Mouse (Mus musculus) lung, adult 2 months (tissue): Measurements from ENCODE around the gene Synpr. TPM values are rescaled to one million over a fixed set of nuclear protein-coding genes. Genes with fewer than 3 reads are reported as not detected.

Experiments used
- DNase-seq: peaks from one replicate; pipeline ENCODE4 v3.0.0; 2022
- H3K4me1 ChIP-seq: fragments of 200-500 bp; 2 replicates; pipeline ENCODE4 v1.6.1; 2011; ENCODE audit warnings: low read length; ENCODE audit not compliant: control insufficient read depth, insufficient read depth
- H3K4me3 ChIP-seq: fragments of 200-500 bp; replicated peaks from 2 replicates; pipeline ENCODE3; 2011; ENCODE audit warnings: low read depth, mild to moderate bottlenecking, control low read depth, low read length; ENCODE audit errors: extremely low read depth
- CTCF ChIP-seq: fragments of 200-500 bp; IDR thresholded peaks from 2 replicates; pipeline ENCODE4 v1.5.1; 2011; ENCODE audit warnings: mild to moderate bottlenecking, low read length, control low read depth; ENCODE audit not compliant: insufficient read depth
- POLR2A ChIP-seq: fragments of 200-500 bp; IDR thresholded peaks from 2 replicates; pipeline ENCODE4 v1.6.1; 2011; ENCODE audit warnings: low read depth, mild to moderate bottlenecking, control low read depth, low read length, borderline replicate concordance; ENCODE audit errors: extremely low read depth
- WGBS: fragments of 180-500 bp; shearing (Covaris S2); methylation state at CpG from one replicate; pipeline ENCODE4 v1.1.7; 2018; 5-methylcytosine and 5-hydroxymethylcytosine counted together
- polyA plus RNA-seq: library from polyadenylated mRNA; depleted of rRNA; stranded (reverse); fragments of >200 nt; gene quantifications from 2 replicates; pipeline ENCODE4 v1.2.3, GENCODE M21; 2012

The Synpr gene
- polyA plus RNA-seq, 1 experiment = not detected

DNA sequence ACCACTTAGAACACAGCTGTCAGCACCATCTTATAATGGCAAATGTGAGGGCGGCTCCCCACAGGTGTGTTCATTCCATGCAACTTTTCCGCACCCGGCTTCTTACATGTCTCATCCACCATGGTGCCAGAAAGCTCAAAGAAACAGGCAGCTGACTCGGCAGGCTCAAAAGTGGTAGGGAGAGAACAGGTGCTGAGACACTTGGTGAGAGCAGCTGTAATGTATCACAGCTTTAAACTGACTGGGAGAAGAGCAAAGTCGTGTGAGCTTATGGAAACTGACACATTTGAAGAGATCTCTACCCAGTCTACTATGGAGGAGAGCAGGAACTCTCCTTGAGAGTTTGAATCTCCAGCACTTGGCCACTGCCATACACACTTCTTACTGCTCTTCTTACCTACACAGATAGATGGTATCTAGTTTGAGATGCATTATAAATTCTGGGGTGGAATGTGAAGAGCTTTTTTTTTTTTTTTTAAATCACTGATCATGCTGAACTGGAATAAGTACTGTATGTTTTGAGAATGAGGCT lies 234.1 kb downstream of the Synpr start:
- no peak overlapping the region for H3K4me3 ChIP-seq
- H3K4me1 ChIP-seq = no peaks in the 10 kb centered on the region
- no peak for DNase-seq
- TF ChIP-seq POLR2A (no peak), CTCF (no peak)
- WGBS = 83% methylated on average over 5 of the region's 5 CpGs

DNA sequence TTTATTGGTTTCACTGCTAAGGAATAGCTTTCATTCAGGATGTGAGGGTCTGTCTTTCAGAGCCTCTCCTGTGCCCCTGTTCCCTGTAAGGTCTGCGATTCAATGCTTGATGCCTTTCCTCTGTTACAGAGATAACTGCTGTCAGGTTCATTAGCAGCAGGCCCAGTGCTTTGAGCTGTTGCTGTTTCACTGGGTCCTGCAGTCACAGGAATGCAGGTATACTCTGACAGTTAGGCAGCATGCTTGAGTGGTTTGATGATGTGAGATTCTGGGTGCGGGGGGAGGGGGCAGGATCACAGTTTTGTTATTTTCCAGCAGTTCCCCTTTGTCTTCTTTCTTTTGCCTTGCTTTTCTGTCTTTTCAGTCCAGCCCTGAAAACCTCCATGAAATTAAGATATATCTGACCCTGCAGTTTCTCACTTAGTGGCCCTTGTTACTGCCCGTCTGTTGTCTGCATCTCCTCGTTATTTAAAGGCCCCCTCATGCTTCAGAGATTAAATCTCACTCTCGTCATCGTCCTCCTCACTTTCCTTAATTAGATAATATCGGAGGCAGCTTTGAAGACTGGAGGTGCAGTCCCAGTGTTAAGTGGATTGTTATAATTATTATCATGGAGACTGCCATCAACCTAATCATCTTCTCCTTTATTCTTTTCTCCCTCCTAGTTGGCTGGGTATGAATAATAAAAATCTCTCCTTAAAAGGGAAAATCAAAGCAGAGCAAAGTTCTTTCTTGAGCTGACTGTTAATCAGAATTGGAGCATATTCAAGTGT lies 234.8 kb downstream of the Synpr start:
- H3K4me3 ChIP-seq = no peak overlapping the region
- TF ChIP-seq POLR2A (no peak), CTCF (no peak)
- no peak for DNase-seq
- WGBS = 71% methylated on average over 7 of the region's 7 CpGs
- no peaks in the 10 kb centered on the region for H3K4me1 ChIP-seq

DNA sequence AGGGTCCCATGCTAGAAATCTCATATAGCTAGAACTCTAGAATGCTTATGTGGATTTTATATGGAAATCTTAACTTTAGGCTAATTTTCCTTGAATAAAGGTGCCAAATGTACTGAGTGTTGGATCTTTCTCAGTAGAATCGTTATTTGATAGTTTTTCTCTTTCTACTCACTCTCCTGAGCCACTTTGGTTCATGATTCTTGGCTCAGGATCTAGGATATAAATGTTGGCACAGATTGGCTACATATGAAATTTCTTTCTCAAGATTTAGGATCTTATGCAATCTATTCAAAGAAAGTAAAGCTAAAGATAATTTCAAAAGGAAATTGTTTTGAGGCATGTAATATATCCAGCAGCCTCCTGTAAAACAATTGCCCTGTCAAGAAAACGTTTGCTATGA lies 263.2 kb downstream of the Synpr start:
- WGBS = 20% methylated on average over 2 of the region's 2 CpGs
- Histone ChIP-seq H3K4me1 (no peaks in the 10 kb centered on the region), H3K4me3 (no peak overlapping the region)
- DNase-seq = no peak
- TF ChIP-seq CTCF = no peak
- TF ChIP-seq POLR2A = no peak

DNA sequence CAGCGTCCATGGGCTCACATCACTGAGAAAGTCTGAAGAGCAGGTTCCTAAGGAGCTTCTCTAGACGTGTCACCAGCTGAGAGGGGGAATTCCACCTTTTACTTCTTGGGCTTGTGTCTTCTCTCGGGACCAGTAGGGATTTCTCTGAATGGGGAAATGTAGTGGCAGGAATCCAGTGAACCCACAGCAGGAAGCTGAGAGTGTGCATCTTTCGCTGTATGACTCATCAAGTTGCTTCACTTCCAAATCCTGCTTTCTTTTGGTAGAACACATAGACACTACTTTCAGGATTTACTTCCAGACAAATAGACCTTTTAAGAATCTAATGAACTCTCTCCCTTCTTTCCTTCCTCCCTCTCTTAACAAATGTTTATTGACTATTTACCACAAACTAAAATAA lies 266.6 kb downstream of the Synpr start:
- WGBS = 59% methylated on average over 4 of the region's 4 CpGs
- no peaks in the 10 kb centered on the region for H3K4me1 ChIP-seq
- no peak for TF ChIP-seq CTCF
- DNase-seq = no peak
- no peak overlapping the region for H3K4me3 ChIP-seq

DNA sequence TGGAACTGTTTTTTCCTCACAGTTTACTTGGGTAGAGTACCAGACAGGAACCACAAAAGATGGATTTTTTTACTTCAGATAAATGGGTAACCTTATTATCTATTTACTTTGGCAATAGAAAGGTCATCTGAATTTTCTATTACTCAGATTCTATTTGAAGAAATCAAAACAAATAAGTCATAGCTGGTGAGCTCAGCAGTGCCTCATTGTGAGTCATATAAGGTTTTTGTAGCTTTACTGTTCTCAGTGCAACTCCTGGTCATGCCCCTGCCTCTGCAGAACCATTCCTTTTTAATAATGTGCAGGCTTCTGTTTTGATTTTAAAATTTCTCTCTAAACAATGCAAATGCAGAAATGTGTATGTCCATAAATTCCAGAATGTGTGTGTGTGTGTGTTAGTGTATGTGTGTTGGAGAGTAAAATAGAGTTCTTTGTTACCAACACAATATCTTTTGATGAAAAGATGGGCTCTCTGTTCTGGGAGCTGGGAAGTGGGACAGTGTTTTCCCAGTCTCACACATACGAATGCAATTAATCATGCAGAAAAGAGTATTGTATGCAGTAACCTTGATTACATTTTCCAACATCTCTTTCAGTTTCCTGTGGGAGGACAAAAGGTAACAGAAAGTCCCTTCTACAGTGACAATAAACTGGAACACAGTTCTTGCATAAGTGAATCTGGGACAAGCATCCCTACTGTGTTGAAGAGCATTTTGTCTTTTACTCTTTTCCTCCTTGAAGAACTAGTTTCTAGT lies 269.2 kb downstream of the Synpr start:
- H3K4me3 ChIP-seq = no peak overlapping the region
- 73% methylated on average over 1 of the region's 1 CpGs for WGBS
- TF ChIP-seq CTCF (no peak), POLR2A (no peak)
- H3K4me1 ChIP-seq = no peaks in the 10 kb centered on the region
- DNase-seq = no peak

DNA sequence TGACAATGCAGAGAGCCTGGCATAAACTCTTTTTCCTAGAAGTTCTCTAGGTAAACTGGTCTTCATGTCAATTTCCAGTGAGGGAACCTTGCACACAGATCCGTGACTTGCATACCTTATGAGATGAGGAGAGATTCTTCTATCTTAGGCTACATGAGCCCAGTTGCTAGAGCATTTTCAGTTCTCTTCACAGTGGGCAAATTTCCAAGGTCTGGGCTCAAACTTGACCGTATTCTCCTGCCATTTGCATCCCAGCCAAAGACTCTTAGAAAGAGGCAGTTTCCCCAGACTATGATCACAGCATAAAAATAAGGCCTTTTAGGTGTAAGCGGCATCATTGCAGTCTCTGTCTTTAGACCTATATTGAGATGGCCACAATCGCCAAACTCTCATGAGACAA lies 270.1 kb downstream of the Synpr start:
- Histone ChIP-seq H3K4me1 (no peaks in the 10 kb centered on the region), H3K4me3 (no peak overlapping the region)
- TF ChIP-seq CTCF = no peak
- no peak for TF ChIP-seq POLR2A
- WGBS = 74% methylated on average over 4 of the region's 4 CpGs
- DNase-seq = no peak

DNA sequence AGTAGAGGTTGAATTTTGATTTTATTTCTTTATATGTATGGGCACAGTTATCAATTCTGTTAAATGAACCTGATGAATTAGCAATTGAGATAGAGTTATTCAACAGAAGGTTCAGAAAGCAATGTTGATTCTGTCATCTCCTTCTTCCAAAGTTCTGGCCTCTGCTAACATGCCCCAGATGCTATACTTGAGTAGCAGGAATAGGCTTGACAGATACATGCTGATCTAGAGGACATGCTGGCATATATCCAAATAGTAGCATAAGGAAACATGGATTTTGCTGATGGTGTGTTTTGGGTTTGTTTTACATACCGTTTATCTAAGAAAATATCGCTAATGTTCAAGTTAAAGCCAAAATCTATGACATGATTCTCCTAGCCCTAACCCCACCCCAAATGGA lies 273.5 kb downstream of the Synpr start:
- TF ChIP-seq CTCF = no peak
- no peak for TF ChIP-seq POLR2A
- Histone ChIP-seq H3K4me1 (no peaks in the 10 kb centered on the region), H3K4me3 (no peak overlapping the region)
- no peak for DNase-seq
- 71% methylated on average over 2 of the region's 2 CpGs for WGBS

DNA sequence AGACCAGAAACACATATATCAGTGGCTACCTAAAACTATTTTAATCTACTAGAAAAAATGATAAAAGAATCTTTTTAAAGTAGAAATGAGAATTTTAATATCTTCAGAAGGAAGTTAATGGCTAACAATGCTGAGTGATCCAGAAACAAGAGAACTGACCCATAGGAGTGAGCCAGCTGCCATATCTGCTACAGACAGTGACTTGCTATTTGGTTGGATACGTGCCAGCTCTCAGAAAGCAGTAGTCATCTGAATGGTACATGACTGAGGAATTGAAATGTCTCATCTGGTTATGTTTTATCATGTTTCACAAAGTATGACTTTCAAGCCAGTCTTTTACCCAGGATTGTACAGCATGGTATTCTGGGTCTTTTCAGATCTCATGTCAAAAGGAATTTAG lies 282.7 kb downstream of the Synpr start:
- TF ChIP-seq CTCF (no peak), POLR2A (no peak)
- DNase-seq = no peak
- H3K4me1 ChIP-seq = no peaks in the 10 kb centered on the region
- 62% methylated on average over 1 of the region's 1 CpGs for WGBS
- H3K4me3 ChIP-seq = no peak overlapping the region

DNA sequence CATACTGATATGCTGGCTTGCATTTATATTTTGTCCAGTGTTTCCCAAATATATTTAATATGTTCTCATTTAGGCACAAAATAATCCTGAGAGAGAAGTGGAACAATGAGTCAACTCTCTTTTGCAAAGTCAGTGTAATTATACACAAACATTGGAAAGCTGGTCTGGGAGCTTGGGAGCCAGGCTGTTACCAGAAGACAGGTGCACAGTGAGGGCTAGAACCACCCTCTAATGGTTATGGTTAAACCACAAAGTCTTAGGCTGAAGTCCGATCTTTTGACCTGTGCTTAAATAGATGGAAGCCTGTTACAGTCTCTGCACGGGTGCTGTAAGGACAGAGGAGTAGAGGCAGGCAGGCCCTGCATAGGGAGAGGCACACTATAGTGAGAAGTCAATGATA lies 283.4 kb downstream of the Synpr start:
- Histone ChIP-seq H3K4me3 (no peak overlapping the region), H3K4me1 (no peaks in the 10 kb centered on the region)
- no peak for TF ChIP-seq CTCF
- no peak for TF ChIP-seq POLR2A
- no peak for DNase-seq
- WGBS = 73% methylated on average over 2 of the region's 2 CpGs

DNA sequence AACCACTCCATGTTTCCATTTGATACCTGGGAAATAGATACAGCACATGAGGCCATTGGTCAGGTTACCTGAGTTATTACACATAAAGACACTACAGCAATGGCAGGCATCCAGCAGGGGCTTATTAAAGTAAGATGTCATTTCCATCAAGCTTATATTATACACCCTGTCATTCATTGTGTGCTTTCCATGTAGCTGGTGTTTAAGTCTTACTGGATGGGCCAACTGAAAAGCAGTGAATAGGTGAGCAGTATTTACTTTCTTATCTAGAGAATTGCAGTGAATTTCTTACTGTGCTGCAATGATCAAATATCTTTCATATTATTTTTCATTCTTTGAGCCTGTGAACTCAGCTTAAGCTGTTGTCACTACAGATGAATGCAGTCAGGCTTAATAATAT lies 287.4 kb downstream of the Synpr start:
- no peak overlapping the region for H3K4me3 ChIP-seq
- TF ChIP-seq POLR2A (no peak), CTCF (no peak)
- H3K4me1 ChIP-seq = no peaks in the 10 kb centered on the region
- DNase-seq = no peak
